Mouse (Mus musculus) spleen, adult 2 months (tissue): ENCODE results near the gene 4930518I15Rik. TPM values are rescaled to one million over a fixed set of nuclear protein-coding genes. Genes with fewer than 3 reads are reported as not detected.
"Not testable (repeated sequence)": the region's sequence is repeated elsewhere in the genome, so short reads cannot be mapped to it uniquely, and the experiment has no call there.

Experiments used
- DNase-seq, 2 experiments: peaks; one replicate each; pipeline versions ENCODE4 v3.0.0 to v3.0.0-alpha.2; 2012 to 2021; ENCODE audit warnings: low spot score in 2 of 2, low read depth in 1 of 2
- H3K27ac ChIP-seq: fragments of 200-500 bp; 2 replicates; pipeline ENCODE4 v1.5.1; 2012; ENCODE audit warnings: low read length, inconsistent platforms; ENCODE audit not compliant: insufficient read depth
- H3K27me3 ChIP-seq: fragments of 200-500 bp; 2 replicates; pipeline ENCODE4 v1.6.1; 2012; ENCODE audit warnings: mild to moderate bottlenecking, moderate library complexity, low read length, inconsistent platforms; ENCODE audit not compliant: control insufficient read depth, insufficient read depth
- H3K36me3 ChIP-seq: fragments of 200-500 bp; 2 replicates; pipeline ENCODE4 v1.6.1; 2012; ENCODE audit warnings: mild to moderate bottlenecking, low read length, inconsistent platforms; ENCODE audit not compliant: control insufficient read depth, insufficient read depth
- H3K4me1 ChIP-seq: fragments of 200-500 bp; 2 replicates; pipeline ENCODE4 v1.6.1; 2011; ENCODE audit warnings: inconsistent platforms; ENCODE audit not compliant: control insufficient read depth, insufficient read depth, insufficient read length
- H3K4me3 ChIP-seq: fragments of 200-500 bp; 2 replicates; pipeline ENCODE4 v1.5.1; 2011; ENCODE audit warnings: mild to moderate bottlenecking, inconsistent platforms; ENCODE audit not compliant: insufficient read depth, insufficient read length; ENCODE audit errors: extremely low read depth
- CTCF ChIP-seq: fragments of 200-500 bp; IDR thresholded peaks from 2 replicates; pipeline ENCODE4 v1.5.1; 2011; ENCODE audit warnings: mild to moderate bottlenecking, inconsistent platforms; ENCODE audit not compliant: insufficient read depth, insufficient read length, insufficient replicate concordance; ENCODE audit errors: extremely low read depth
- POLR2A ChIP-seq: fragments of 200-500 bp; IDR thresholded peaks from 2 replicates; pipeline ENCODE4 v1.6.1; 2011; ENCODE audit warnings: low read depth, low read length, inconsistent platforms
- WGBS: fragments of 180-500 bp; shearing (Covaris S2); methylation state at CpG from one replicate; pipeline ENCODE4 v1.1.7; 2018; 5-methylcytosine and 5-hydroxymethylcytosine counted together
- polyA plus RNA-seq: library from polyadenylated mRNA; depleted of rRNA; stranded (reverse); fragments of >200 nt; gene quantifications from 2 replicates; pipeline ENCODE4 v1.2.3, GENCODE M21; 2012

Gene 4930518I15Rik
- polyA plus RNA-seq, 1 experiment = 1.5 TPM

DNA sequence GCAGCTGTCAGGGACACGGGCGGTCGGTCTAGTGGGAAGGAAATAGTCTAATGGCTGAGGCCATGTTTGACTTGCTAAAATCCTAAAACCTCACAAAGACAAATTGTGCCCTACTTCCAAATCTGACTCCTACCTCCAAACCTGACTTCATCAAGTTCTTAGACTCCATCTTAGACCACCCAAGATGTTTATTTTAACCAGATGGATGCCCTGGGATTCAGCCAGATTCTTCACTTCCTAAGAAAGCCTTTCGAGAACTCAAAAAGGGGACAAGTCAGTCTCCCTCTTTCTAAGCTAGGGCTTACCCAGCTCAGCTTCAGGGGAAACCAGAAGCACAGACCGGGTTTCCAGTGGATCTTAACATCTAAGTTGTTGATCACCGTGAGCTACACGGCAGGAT is 925 bp upstream of the 4930518I15Rik start:
- Histone ChIP-seq H3K27me3 (no peaks in the 10 kb centered on the region), H3K4me1 (peaks cover 11% of the 10 kb centered on the region), H3K4me3 (no peak overlapping the region), H3K36me3 (no peaks in the 10 kb centered on the region), H3K27ac (no peak overlapping the region)
- 92% methylated on average over 7 of the region's 7 CpGs for WGBS
- TF ChIP-seq CTCF (no peak), POLR2A (no peak)
- no peak for DNase-seq

- peak overlapping the region; percentile 89 for H3K27ac ChIP-seq
- peaks cover 11% of the 10 kb centered on the region for H3K4me1 ChIP-seq
- peak overlapping the region; percentile 6; the same call in 1 of the 2 replicates for H3K4me3 ChIP-seq
- TF ChIP-seq POLR2A (no peak), CTCF (no peak)
- no peaks in the 10 kb centered on the region; the same call in 1 of the 2 replicates for H3K36me3 ChIP-seq
- no peak for DNase-seq
- no peaks in the 10 kb centered on the region for H3K27me3 ChIP-seq
- WGBS = 20% methylated on average over 3 of the region's 3 CpGs
These were observed 358 bp downstream of the 4930518I15Rik start for GRCm38 (mm10) chr2:156857385-156857791.

GRCm38 (mm10) chr2:156856311-156856710 is 1.4 kb downstream of the 4930518I15Rik start:
- H3K4me3 ChIP-seq = no peak overlapping the region
- H3K4me1 ChIP-seq = peaks cover 11% of the 10 kb centered on the region
- peak overlapping the region; percentile 89; the same call in 1 of the 2 replicates for H3K27ac ChIP-seq
- DNase-seq = no peak
- peaks cover 2% of the 10 kb centered on the region; the same call in 1 of the 2 replicates for H3K36me3 ChIP-seq
- TF ChIP-seq POLR2A = no peak
- no peak for TF ChIP-seq CTCF
- H3K27me3 ChIP-seq = no peaks in the 10 kb centered on the region
- 72% methylated on average over 1 of the region's 1 CpGs for WGBS

GRCm38 (mm10) chr2:156853999-156854771 is 3.6 kb downstream of the 4930518I15Rik start:
- 72% methylated on average over 13 of the region's 13 CpGs for WGBS
- not testable (repeated sequence) for H3K27ac ChIP-seq, H3K36me3 ChIP-seq, H3K27me3 ChIP-seq, H3K4me3 ChIP-seq, DNase-seq
- H3K4me1 ChIP-seq = peaks cover 11% of the 10 kb centered on the region

- H3K36me3 ChIP-seq, DNase-seq, H3K27me3 ChIP-seq, H3K27ac ChIP-seq, H3K4me3 ChIP-seq: not testable (repeated sequence)
- WGBS = 89% methylated on average over 9 of the region's 13 CpGs
- H3K4me1 ChIP-seq = peaks cover 11% of the 10 kb centered on the region
These were observed 4.2 kb downstream of the 4930518I15Rik start for GRCm38 (mm10) chr2:156853584-156853983.

DNA sequence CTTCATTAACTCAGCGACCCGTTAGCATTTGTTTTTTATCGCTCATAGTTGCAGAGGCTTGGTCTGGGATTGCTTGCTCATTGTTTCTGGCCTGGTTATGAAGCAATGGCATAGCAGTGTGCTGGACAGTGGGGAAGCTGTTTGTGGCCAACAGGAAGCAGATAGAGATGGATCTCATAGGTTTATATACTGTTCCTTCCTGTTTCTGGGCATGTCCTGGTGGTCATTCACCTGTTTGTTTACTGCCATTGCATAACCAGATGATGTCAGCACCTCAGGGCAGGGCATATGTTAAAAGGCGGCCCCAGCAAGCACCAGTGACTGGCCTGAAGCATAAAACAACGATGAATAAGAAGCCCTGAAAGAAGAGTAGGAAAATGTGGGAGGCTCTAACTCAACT is 7.2 kb downstream of the 4930518I15Rik start:
- DNase-seq = no peak
- H3K27me3 ChIP-seq = no peaks in the 10 kb centered on the region
- H3K36me3 ChIP-seq = peaks cover 10% of the 10 kb centered on the region; the same call in 1 of the 2 replicates
- TF ChIP-seq POLR2A = no peak
- no peak for TF ChIP-seq CTCF
- no peak overlapping the region for H3K4me3 ChIP-seq
- WGBS = 88% methylated on average over 5 of the region's 5 CpGs
- H3K27ac ChIP-seq = no peak overlapping the region
- H3K4me1 ChIP-seq = no peaks in the 10 kb centered on the region

DNA sequence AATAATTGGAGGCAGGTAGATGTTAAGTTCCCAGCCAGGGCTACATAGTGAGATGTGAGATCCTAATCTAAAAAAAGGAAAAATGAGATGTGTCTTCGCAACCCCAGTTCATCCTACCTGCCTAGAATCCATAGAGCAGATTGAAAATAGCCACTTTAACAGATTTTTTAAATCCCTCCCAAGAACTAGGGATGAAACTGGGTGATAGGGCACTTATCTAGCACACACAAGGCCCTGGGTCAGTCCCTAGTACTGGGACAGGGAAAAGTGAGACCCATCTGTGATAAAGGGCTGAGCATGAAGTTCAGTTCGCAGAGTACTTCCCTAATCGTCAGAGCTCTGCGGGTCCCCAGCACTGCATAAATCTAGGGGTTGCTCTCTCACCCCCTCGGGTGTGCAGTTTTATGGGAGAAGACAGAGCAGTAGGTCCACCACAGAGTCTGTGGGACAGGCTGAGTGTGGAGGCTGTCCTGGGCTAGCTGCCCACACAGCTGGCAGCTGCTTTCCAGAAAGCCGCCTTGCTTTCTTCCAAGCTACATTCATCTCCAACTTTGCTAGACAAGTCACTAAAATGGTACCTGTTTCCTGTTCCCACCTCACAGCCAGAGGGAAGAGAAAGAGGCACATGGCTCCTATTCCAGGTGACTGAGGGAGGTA is 9.1 kb downstream of the 4930518I15Rik start:
- Histone ChIP-seq H3K36me3 (peaks cover 10% of the 10 kb centered on the region; the same call in 1 of the 2 replicates), H3K4me3 (no peak overlapping the region), H3K27ac (no peak overlapping the region), H3K27me3 (no peaks in the 10 kb centered on the region), H3K4me1 (no peaks in the 10 kb centered on the region)
- no peak for DNase-seq
- TF ChIP-seq CTCF = no peak
- TF ChIP-seq POLR2A = no peak
- WGBS = 78% methylated on average over 6 of the region's 6 CpGs
